Mouse (Mus musculus) stomach, postnatal 0 days (tissue): Measurements from ENCODE around the gene Cinp.

Experiments used
- CTCF ChIP-seq: IDR thresholded peaks from 2 replicates; pipeline ENCODE4 v1.5.1; 2016; ENCODE audit warnings: antibody characterized with exemption, low read depth, mild to moderate bottlenecking, moderate library complexity
- EP300 ChIP-seq: optimal IDR thresholded peaks from 2 replicates; pipeline ENCODE3; 2016; ENCODE audit warnings: antibody characterized with exemption

DNA sequence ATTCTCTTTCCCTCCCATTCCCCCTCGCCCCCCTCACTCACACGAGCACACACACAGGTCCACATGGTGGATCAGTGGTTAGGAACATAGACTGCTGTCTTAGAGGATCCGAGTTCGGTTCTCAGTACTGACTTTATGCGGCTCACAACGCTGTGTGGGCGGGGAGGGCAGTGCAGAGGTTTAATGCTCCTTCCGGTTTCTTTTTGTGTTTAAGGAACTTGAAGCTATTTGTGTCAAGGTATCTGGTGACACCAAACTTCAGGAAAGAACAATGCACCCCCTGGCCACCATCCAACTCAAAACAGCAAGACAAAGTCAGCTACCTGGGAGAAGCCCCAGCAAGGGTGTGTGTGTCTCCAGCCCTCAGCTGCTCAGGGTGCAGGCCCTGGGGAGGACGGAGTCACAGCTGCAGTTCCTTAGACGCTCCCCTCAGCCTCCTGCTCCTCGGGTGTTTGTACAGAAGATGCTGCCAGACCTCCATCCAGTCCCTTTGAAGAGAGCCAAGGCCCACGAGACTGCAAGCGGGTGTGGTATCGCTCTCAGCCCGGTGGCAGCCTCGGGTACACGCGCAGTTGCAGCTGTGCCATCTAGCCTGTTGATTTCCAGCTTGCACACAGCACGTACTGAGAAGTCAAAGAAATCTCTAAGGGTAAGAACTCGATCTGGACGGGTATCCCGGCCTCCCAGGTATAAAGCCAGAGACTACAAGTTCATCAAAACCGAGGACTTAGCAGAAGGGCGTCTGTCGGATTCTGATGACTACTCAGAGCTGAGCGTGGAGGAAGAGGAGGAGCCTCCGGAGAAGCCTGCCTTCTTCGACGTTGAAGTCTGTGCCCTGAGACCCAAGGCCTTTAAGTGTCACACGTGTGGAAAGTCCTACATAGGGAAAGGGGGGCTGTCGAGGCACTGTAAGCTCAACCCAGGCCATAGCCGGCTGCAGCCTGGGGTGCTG lies 33.9 kb downstream of the Cinp start:
- no peak for TF ChIP-seq CTCF
- no peak for TF ChIP-seq EP300
